Mouse (Mus musculus): ENCODE results near the gene Igf1r.

DNA sequence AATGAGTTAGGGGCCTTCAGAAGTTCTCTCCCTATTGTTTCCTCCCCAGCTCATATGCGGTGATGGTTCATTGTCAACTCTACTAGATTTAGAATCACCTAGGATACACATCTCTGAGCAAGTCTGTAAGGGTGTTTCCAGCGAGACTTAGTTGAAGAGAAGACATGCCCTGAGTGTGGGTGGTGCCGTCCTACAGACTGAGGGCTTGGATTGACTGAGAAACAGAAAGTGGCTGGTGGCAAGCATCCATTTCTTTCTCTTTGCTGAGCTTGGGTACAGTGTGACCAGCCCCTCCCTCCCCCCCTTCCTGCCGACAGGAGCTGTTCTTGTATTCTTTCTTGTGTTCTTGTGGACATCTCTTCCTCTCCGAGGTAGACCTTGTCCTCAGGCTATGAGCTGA is 328.7 kb downstream of the Igf1r start:
- TF ChIP-seq CTCF (IDR thresholded peaks at IDR 0.05; ENCODE audit: extremely low read depth, insufficient read depth, low read length) (no peak), POLR2A (IDR thresholded peaks at IDR 0.05; ENCODE audit: extremely low read depth, insufficient read depth, low read length) (no peak)

Data from cortical plate, adult 2 months (tissue).